Comparison of ENCODE assay signal across 8 mouse cellular contexts in the genomic region with DNA sequence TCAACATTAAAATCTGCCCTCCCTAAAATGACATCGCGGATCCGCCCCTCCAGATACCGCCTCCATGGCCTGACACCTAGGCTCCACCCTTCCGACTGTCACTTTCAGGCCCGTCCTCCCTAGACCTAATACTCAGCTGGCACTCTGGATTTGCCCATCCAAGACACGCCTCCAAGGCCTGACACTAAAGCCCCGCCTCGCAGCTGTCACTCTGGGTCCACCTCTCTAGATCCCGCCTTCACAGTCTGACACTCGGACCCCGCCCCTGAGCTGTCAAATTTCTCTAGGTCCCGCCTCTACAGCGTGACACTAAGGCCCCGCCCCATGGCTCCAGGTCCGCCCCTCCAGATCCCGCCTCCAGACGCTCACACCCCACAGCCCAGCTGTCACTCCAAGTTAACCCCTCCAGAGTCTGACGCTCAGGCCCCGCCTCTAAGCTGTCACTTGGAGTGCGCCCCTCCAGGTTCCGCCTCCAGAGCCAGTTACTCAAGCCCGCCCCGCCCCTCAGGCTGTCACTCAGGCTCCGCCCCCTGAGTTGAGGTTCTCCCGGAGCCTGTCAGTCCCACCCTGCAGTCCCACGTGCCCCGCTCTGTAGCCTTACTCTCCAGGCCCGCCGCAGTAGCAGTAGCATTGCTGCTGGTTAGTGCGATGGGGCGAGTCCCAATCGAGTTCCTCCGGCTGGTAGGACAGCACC. TPM values are rescaled to one million over a fixed set of nuclear protein-coding genes. Genes with fewer than 3 reads are reported as not detected.
DNase-seq lines count a peak whose midpoint lies in the region; ATAC-seq lines count a peak whose summit lies in the region.

No protein-coding gene starts in this region.

- intact Hi-C loops in left cerebral cortex, postnatal 14 days (cut with DNase I): no loop called here

- H3K27ac ChIP-seq in intestine, embryonic 14.5 days (ENCODE audit: low read depth): no peak overlapping the region; the same call in 1 of the 2 replicates

- WGBS in intestine, embryonic 14.5 days: under 1% methylated on average over 34 of the region's 34 CpGs

- peak; percentile 93 to 96 for DNase-seq in adrenal gland, adult 18-20 months (ENCODE audit: low spot score in 2 of 2)
- peak; percentile 99 for DNase-seq in embryo, embryonic 11 days
- DNase-seq in gastrocnemius, postnatal 25 days: peak; percentile 99
- peak; percentile 98 for DNase-seq in intestine, embryonic 14.5 days (ENCODE audit: low spot score)
- peak; percentile 96 to 99 for DNase-seq in left cerebral cortex, postnatal 14 days (ENCODE audit: low spot score in 2 of 2)
- DNase-seq in mesoderm, embryonic 11.5 days (ENCODE audit: low read depth, low spot score): peak; percentile 98
- DNase-seq in right cerebral cortex, postnatal 36 days (ENCODE audit: low spot score in 2 of 2): peak; percentile 98 to 99
- DNase-seq in yolk sac, embryonic 10.5 days (ENCODE audit: low spot score): peak; percentile 100

- H3K27me3 ChIP-seq in intestine, embryonic 14.5 days (replicated peaks; ENCODE audit: control insufficient read depth, insufficient read depth, low read length): no peaks in the 10 kb centered on the region

- H3K4me3 ChIP-seq in intestine, embryonic 14.5 days (ENCODE audit: low read depth, low read length): peak overlapping the region; percentile 31

- H3K4me1 ChIP-seq in intestine, embryonic 14.5 days (replicated peaks; ENCODE audit: control insufficient read depth, insufficient read depth, low read length): 0 out of 2 replicates have a peak, but pooled peaks cover 5% of the 10 kb centered on the region

- no peaks in the 10 kb centered on the region for H3K36me3 ChIP-seq in intestine, embryonic 14.5 days (ENCODE audit: control insufficient read depth, insufficient read depth, low read length)

- ATAC-seq in intestine, embryonic 14.5 days (replicated peaks; ENCODE audit: low FRiP score, low TSS enrichment, low read depth): peak; percentile 97

- no peak overlapping the region for H3K9ac ChIP-seq in intestine, embryonic 14.5 days (ENCODE audit: low read length)

- peak overlapping the region; percentile 56 for H3K4me2 ChIP-seq in intestine, embryonic 14.5 days (ENCODE audit: low read length)

- H3K9me3 ChIP-seq in intestine, embryonic 14.5 days (ENCODE audit: control insufficient read depth, low read length): no peaks in the 10 kb centered on the region

RNA-seq across cellular contexts. Expression of gene Phf19, which starts 8.8 kb away (rescaled TPM):
- total RNA-seq in adrenal gland, adult 18-20 months (2021): 1 to 10 TPM; 1.3 to 1.7 TPM
- 1 to 10 TPM in 1 of 2 experiments, under 1 TPM in 1; 0.91 to 1.3 TPM for total RNA-seq in gastrocnemius, postnatal 25 days (2021)
- polyA plus RNA-seq in intestine, embryonic 14.5 days (2014; fragmentation: Nextera tagmentation; extraction: Ambion mirVana): 7.8 and 8.3 TPM in 2 replicates
- under 1 TPM; 0.68 to 0.82 TPM for total RNA-seq in left cerebral cortex, postnatal 14 days (2021)

RNA-seq across cellular contexts. Expression of gene Psmd5, which starts 30.2 kb away (rescaled TPM):
- total RNA-seq in adrenal gland, adult 18-20 months (2021): 10 to 100 TPM; 40.8 to 41.1 TPM
- total RNA-seq in gastrocnemius, postnatal 25 days (2021): 10 to 100 TPM in 1 of 2 experiments, 1 to 10 TPM in 1; 8.2 to 13.3 TPM
- 111 and 113 TPM in 2 replicates for polyA plus RNA-seq in intestine, embryonic 14.5 days (2014; fragmentation: Nextera tagmentation; extraction: Ambion mirVana)
- 10 to 100 TPM; 27.4 to 30.8 TPM for total RNA-seq in left cerebral cortex, postnatal 14 days (2021)

RNA-seq across cellular contexts. Expression of gene Cutal, which starts 30.8 kb away (rescaled TPM):
- total RNA-seq in adrenal gland, adult 18-20 months (2021): under 1 TPM in 1 of 2 experiments, not detected in 1; 0.48 TPM
- total RNA-seq in gastrocnemius, postnatal 25 days (2021): under 1 TPM; 0.38 TPM
- 2.2 and 2.8 TPM in 2 replicates for polyA plus RNA-seq in intestine, embryonic 14.5 days (2014; fragmentation: Nextera tagmentation; extraction: Ambion mirVana)
- total RNA-seq in left cerebral cortex, postnatal 14 days (2021): under 1 TPM; 0.25 to 0.26 TPM

RNA-seq across cellular contexts. Expression of gene Traf1, which starts 56.6 kb away (rescaled TPM):
- 1 to 10 TPM; 2.6 to 2.8 TPM for total RNA-seq in adrenal gland, adult 18-20 months (2021)
- total RNA-seq in gastrocnemius, postnatal 25 days (2021): 1 to 10 TPM in 1 of 2 experiments, under 1 TPM in 1; 0.46 to 1.3 TPM
- 1.7 and 2.4 TPM in 2 replicates for polyA plus RNA-seq in intestine, embryonic 14.5 days (2014; fragmentation: Nextera tagmentation; extraction: Ambion mirVana)
- total RNA-seq in left cerebral cortex, postnatal 14 days (2021): under 1 TPM; 0.59 to 0.78 TPM
